Mouse (Mus musculus) MEL (cell line): Measurements from ENCODE around the gene Ckap2l. TPM values are rescaled to one million over a fixed set of nuclear protein-coding genes. Genes with fewer than 3 reads are reported as not detected.

ENCODE experiments used
- DNase-seq: peaks from one replicate; pipeline ENCODE4 v3.0.0; 2011; ENCODE audit warnings: low read depth, low spot score
- H3K27ac ChIP-seq: 2 replicates; pipeline ENCODE4 v1.5.1; 2012; ENCODE audit warnings: low read depth, mild to moderate bottlenecking, control low read depth, low read length, moderate library complexity; ENCODE audit not compliant: control insufficient read depth
- H3K27me3 ChIP-seq, 2 experiments: fragments of 150-350 bp in 1 of 2; sonication (generic) in 1 of 2; 2 replicates each; pipeline ENCODE4 v1.6.1; 2012; ENCODE audit warnings: low read length in 2 of 2, mild to moderate bottlenecking in 2 of 2, improper control_type of control experiment in 1 of 2, moderate library complexity in 1 of 2; ENCODE audit not compliant: insufficient read depth in 2 of 2, control insufficient read depth in 1 of 2
- H3K36me3 ChIP-seq, 2 experiments: 2 replicates each; pipeline ENCODE4 v1.6.1; 2012 to 2014; ENCODE audit warnings: low read length in 2 of 2, improper control_type of control experiment in 1 of 2, inconsistent platforms in 1 of 2, mild to moderate bottlenecking in 1 of 2; ENCODE audit not compliant: insufficient read depth in 2 of 2, control insufficient read depth in 1 of 2
- H3K4me1 ChIP-seq, 2 experiments: fragments of 150-350 bp in 1 of 2; sonication (generic) in 1 of 2; 2 replicates each; pipeline ENCODE4 v1.6.1; 2012; ENCODE audit warnings: low read length in 2 of 2, improper control_type of control experiment in 1 of 2, mild to moderate bottlenecking in 1 of 2; ENCODE audit not compliant: insufficient read depth in 2 of 2, control insufficient read depth in 1 of 2
- H3K4me3 ChIP-seq, 2 experiments: fragments of 150-350 bp in 1 of 2; sonication (generic) in 1 of 2; 2 replicates each; pipeline ENCODE4 v1.5.1; 2012; ENCODE audit warnings: low read depth in 2 of 2, low read length in 2 of 2, mild to moderate bottlenecking in 2 of 2, moderate library complexity in 2 of 2, control low read depth in 1 of 2, improper control_type of control experiment in 1 of 2; ENCODE audit not compliant: control insufficient read depth in 1 of 2, insufficient read depth in 1 of 2
- H3K79me2 ChIP-seq: 2 replicates; pipeline ENCODE4 v1.6.1; 2012; ENCODE audit warnings: mild to moderate bottlenecking, low read length, moderate library complexity; ENCODE audit not compliant: control insufficient read depth, poor library complexity, insufficient read depth
- H3K9ac ChIP-seq: 2 replicates; pipeline ENCODE4 v1.6.1; 2012; ENCODE audit warnings: low read depth, mild to moderate bottlenecking, control low read depth, low read length, moderate library complexity; ENCODE audit not compliant: control insufficient read depth, poor library complexity, severe bottlenecking
- H3K9me3 ChIP-seq: fragments of 150-350 bp; sonication (generic); replicated peaks from 2 replicates; pipeline ENCODE4 v1.6.1; 2012; ENCODE audit warnings: mild to moderate bottlenecking, low read length, improper control_type of control experiment, moderate library complexity; ENCODE audit not compliant: insufficient read depth
- BHLHE40 ChIP-seq: IDR thresholded peaks from 2 replicates; pipeline ENCODE4 v1.6.1; 2012; ENCODE audit warnings: low read depth, mild to moderate bottlenecking, inconsistent platforms, low read length, improper control_type of control experiment, borderline replicate concordance
- CHD1 ChIP-seq: IDR thresholded peaks from 2 replicates; pipeline ENCODE4 v1.6.1; 2012; ENCODE audit warnings: low read depth, mild to moderate bottlenecking, inconsistent platforms, low read length, improper control_type of control experiment
- CHD2 ChIP-seq: IDR thresholded peaks from 2 replicates; pipeline ENCODE4 v1.6.1; 2011; ENCODE audit warnings: low read length, improper control_type of control experiment
- CTCF ChIP-seq, 3 experiments: IDR thresholded peaks in 2 of 3; conservative IDR thresholded peaks in 1 of 3; 2 replicates each; pipeline ENCODE4 v1.5.1; 2011 to 2012; ENCODE audit warnings: low read length in 3 of 3, low read depth in 2 of 3, mild to moderate bottlenecking in 2 of 3, improper control_type of control experiment in 1 of 3, inconsistent platforms in 1 of 3, mixed read lengths in 1 of 3, moderate library complexity in 1 of 3; ENCODE audit not compliant: control insufficient read depth in 1 of 3, insufficient read depth in 1 of 3, poor library complexity in 1 of 3, severe bottlenecking in 1 of 3
- E2F4 ChIP-seq: IDR thresholded peaks from 2 replicates; pipeline ENCODE4 v1.6.1; 2011; ENCODE audit warnings: low read depth, low read length, improper control_type of control experiment, borderline replicate concordance
- ELF1 ChIP-seq: IDR thresholded peaks from 2 replicates; pipeline ENCODE4 v1.6.1; 2014; ENCODE audit warnings: low read depth, mild to moderate bottlenecking, inconsistent platforms, low read length, improper control_type of control experiment, moderate library complexity
- ETS1 ChIP-seq: IDR thresholded peaks from 2 replicates; pipeline ENCODE4 v1.6.1; 2012; ENCODE audit warnings: low read depth, mild to moderate bottlenecking, inconsistent platforms, low read length, improper control_type of control experiment, moderate library complexity
- GABPA ChIP-seq: IDR thresholded peaks from 2 replicates; pipeline ENCODE4 v1.6.1; 2012; ENCODE audit warnings: low read depth, mild to moderate bottlenecking, inconsistent platforms, low read length, improper control_type of control experiment, moderate library complexity
- HCFC1 ChIP-seq: IDR thresholded peaks from 2 replicates; pipeline ENCODE4 v1.6.1; 2012; ENCODE audit warnings: low read depth, mild to moderate bottlenecking, inconsistent platforms, low read length, improper control_type of control experiment, moderate library complexity
- MAFK ChIP-seq: IDR thresholded peaks from 2 replicates; pipeline ENCODE4 v1.6.1; 2011; ENCODE audit warnings: low read depth, mild to moderate bottlenecking, low read length, improper control_type of control experiment, borderline replicate concordance
- MAX ChIP-seq: IDR thresholded peaks from 2 replicates; pipeline ENCODE4 v1.6.1; 2011; ENCODE audit warnings: low read length, improper control_type of control experiment
- MXI1 ChIP-seq: IDR thresholded peaks from 2 replicates; pipeline ENCODE4 v1.6.1; 2011; ENCODE audit warnings: mild to moderate bottlenecking, low read depth, low read length, improper control_type of control experiment
- MYB ChIP-seq: IDR thresholded peaks from 2 replicates; pipeline ENCODE4 v1.6.1; 2011; ENCODE audit warnings: mild to moderate bottlenecking, low read depth, low read length, improper control_type of control experiment
- MYC ChIP-seq: IDR thresholded peaks from 2 replicates; pipeline ENCODE4 v1.6.1; 2011; ENCODE audit warnings: low read depth, mild to moderate bottlenecking, low read length, improper control_type of control experiment, moderate library complexity
- NRF1 ChIP-seq: IDR thresholded peaks from 2 replicates; pipeline ENCODE4 v1.6.1; 2014; ENCODE audit warnings: low read depth, mild to moderate bottlenecking, inconsistent platforms, low read length, improper control_type of control experiment, moderate library complexity; ENCODE audit not compliant: poor library complexity, insufficient read depth, severe bottlenecking
- POLR2A ChIP-seq, 2 experiments: IDR thresholded peaks; 2 replicates each; pipeline ENCODE4 v1.6.1; 2011 to 2012; ENCODE audit warnings: low read length in 2 of 2, mild to moderate bottlenecking in 2 of 2, control low read depth in 1 of 2, improper control_type of control experiment in 1 of 2, low read depth in 1 of 2, moderate library complexity in 1 of 2; ENCODE audit not compliant: control insufficient read depth in 1 of 2, insufficient read depth in 1 of 2, poor library complexity in 1 of 2
- POLR2AphosphoS2 ChIP-seq: IDR thresholded peaks from 2 replicates; pipeline ENCODE4 v1.6.1; 2011; ENCODE audit warnings: low read length, improper control_type of control experiment
- POLR2AphosphoS5 ChIP-seq: IDR thresholded peaks from 2 replicates; pipeline ENCODE4 v1.6.1; 2012; ENCODE audit warnings: low read depth, borderline replicate concordance, mild to moderate bottlenecking, inconsistent platforms, low read length, moderate library complexity, mixed read lengths
- RAD21 ChIP-seq: IDR thresholded peaks from 2 replicates; pipeline ENCODE4 v1.6.1; 2011; ENCODE audit warnings: mild to moderate bottlenecking, low read depth, low read length, improper control_type of control experiment
- RCOR1 ChIP-seq: IDR thresholded peaks from 2 replicates; pipeline ENCODE4 v1.6.1; 2012; ENCODE audit warnings: low read depth, mild to moderate bottlenecking, inconsistent platforms, low read length, improper control_type of control experiment
- SIN3A ChIP-seq: IDR thresholded peaks from 2 replicates; pipeline ENCODE4 v1.6.1; 2012; ENCODE audit warnings: low read length, improper control_type of control experiment, inconsistent platforms
- SMC3 ChIP-seq: IDR thresholded peaks from 2 replicates; pipeline ENCODE4 v1.6.1; 2011; ENCODE audit warnings: low read depth, low read length, improper control_type of control experiment
- TAL1 ChIP-seq: IDR thresholded peaks from 2 replicates; pipeline ENCODE4 v1.6.1; 2012; ENCODE audit warnings: mild to moderate bottlenecking, inconsistent platforms, low read length, moderate library complexity, mixed read lengths
- TBP ChIP-seq: IDR thresholded peaks from 2 replicates; pipeline ENCODE4 v1.8.0; 2011; ENCODE audit warnings: low read depth, low read length, improper control_type of control experiment
- TCF12 ChIP-seq: IDR thresholded peaks from 2 replicates; pipeline ENCODE4 v1.6.1; 2014; ENCODE audit warnings: low read depth, mild to moderate bottlenecking, inconsistent platforms, low read length, improper control_type of control experiment, moderate library complexity
- ZC3H11A ChIP-seq: IDR thresholded peaks from 2 replicates; pipeline ENCODE4 v1.6.1; 2012; ENCODE audit warnings: low read depth, mild to moderate bottlenecking, inconsistent platforms, low read length, improper control_type of control experiment
- ZKSCAN1 ChIP-seq: IDR thresholded peaks from 2 replicates; pipeline ENCODE4 v1.6.1; 2012; ENCODE audit warnings: low read depth, mild to moderate bottlenecking, inconsistent platforms, low read length, improper control_type of control experiment, moderate library complexity
- ZMIZ1 ChIP-seq: IDR thresholded peaks from 2 replicates; pipeline ENCODE4 v1.6.1; 2012; ENCODE audit warnings: low read depth, mild to moderate bottlenecking, inconsistent platforms, low read length, improper control_type of control experiment, moderate library complexity
- ZNF384 ChIP-seq: IDR thresholded peaks from 2 replicates; pipeline ENCODE4 v1.6.1; 2012; ENCODE audit warnings: low read depth, mild to moderate bottlenecking, inconsistent platforms, low read length, improper control_type of control experiment
- polyA plus RNA-seq, 2 experiments: library from polyadenylated mRNA; stranded (reverse) in 1 of 2; unstranded in 1 of 2; fragments of >175 nt in 1 of 2; fragments of >200 nt in 1 of 2; gene quantifications; 2 replicates each; pipeline versions ENCODE4 v1.2.1 to v1.2.4; 2012; ENCODE audit warnings: low replicate concordance in 2 of 2, low read depth in 1 of 2; ENCODE audit not compliant: insufficient read length in 2 of 2, insufficient read depth in 1 of 2, missing spikeins in 1 of 2
- total RNA-seq: library from RNA; depleted of rRNA; stranded (reverse); fragments of 300-350 nt; gene quantifications from 2 replicates; pipeline ENCODE4 v1.2.3, GENCODE M21; 2012

Ckap2l gene
- total and polyA plus RNA-seq, 3 experiments: 10.6 to 25.7 TPM; not detected in 1

GRCm38 (mm10) chr2:129226296-129226851 lies 70.6 kb downstream of the Ckap2l start (continued):
- TF ChIP-seq RCOR1: peak; percentile 47; the same call in 1 of the 2 replicates
- TF ChIP-seq MYB: no peak
- TF ChIP-seq NRF1: no peak
- peak; percentile 56; the same call in 1 of the 2 replicates for TF ChIP-seq MAX
- TF ChIP-seq TCF12: peak; percentile 95
- TF ChIP-seq CTCF (IDR thresholded peaks at IDR 0.05 in 2 of 3, conservative IDR thresholded peaks at IDR 0.05 in 1 of 3; ENCODE audit: control insufficient read depth in 1 of 3, insufficient read depth in 1 of 3, low read depth in 2 of 3, low read length in 3 of 3, poor library complexity in 1 of 3, severe bottlenecking in 1 of 3): no peak
- TF ChIP-seq CHD1: no peak
- TF ChIP-seq HCFC1: 0 out of 2 replicates have a peak, but pooled peaks have one; percentile 20
- TF ChIP-seq POLR2AphosphoS2: no peak
- TF ChIP-seq POLR2AphosphoS5: no peak
- 0 out of 2 replicates have a peak, but pooled peaks have one; percentile 21 for TF ChIP-seq ELF1
- TF ChIP-seq ZMIZ1: peak; percentile 73
- no peak for TF ChIP-seq POLR2A (IDR thresholded peaks at IDR 0.05; ENCODE audit: control insufficient read depth in 1 of 2, insufficient read depth in 1 of 2, low read depth in 1 of 2, low read length in 2 of 2, poor library complexity in 1 of 2)
- TF ChIP-seq MAFK: no peak
- TF ChIP-seq RAD21: no peak

DNA sequence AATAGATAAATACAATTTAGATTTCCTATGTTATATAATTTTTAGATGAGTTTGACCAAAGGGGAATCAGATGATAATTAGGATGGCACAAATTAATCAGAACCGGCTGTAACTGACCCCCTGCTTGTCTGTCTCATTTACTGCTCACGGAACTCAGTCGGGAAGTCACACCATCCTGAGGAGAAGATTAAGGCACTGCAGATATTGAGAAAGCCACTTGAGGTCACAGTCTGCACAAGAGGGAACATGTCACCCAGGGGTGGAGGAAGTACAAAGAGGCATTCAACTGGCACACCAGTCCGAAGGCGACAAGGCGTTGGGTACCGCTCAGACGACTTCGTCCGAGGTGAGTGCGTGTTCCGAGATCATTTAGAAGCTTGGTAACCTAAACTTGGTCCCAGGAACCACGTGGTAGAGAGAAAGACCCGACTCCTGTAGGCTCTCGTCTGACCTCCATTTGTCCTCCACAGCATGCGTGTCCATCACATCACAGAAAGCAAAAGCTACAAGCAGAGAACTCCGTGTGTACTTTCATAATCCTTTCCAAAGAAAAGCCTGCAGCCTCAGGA lies 71.7 kb downstream of the Ckap2l start:
- Histone ChIP-seq H3K79me2 (peaks cover 3% of the 10 kb centered on the region; the same call in 1 of the 2 replicates), H3K4me1 (peaks cover 19 to 30% of the 10 kb centered on the region in 2 experiments), H3K4me3 (peak overlapping the region; percentile 53 to 54), H3K9ac (peak overlapping the region; percentile 66), H3K27ac (peak overlapping the region; percentile 92), H3K36me3 (peaks cover 0 to 22% of the 10 kb centered on the region in 2 experiments; a peak in 2 of 4 replicates), H3K27me3 (no peaks in the 10 kb centered on the region), H3K9me3 (no peaks in the 10 kb centered on the region)
- DNase-seq: peak; percentile 68
- peak; percentile 41; the same call in 1 of the 2 replicates for TF ChIP-seq ELF1
- no peak for TF ChIP-seq CHD2
- peak; percentile 45; the same call in 1 of the 2 replicates for TF ChIP-seq TBP
- peak; percentile 52; the same call in 1 of the 2 replicates for TF ChIP-seq SIN3A
- peak; percentile 40; the same call in 1 of the 2 replicates for TF ChIP-seq TCF12
- TF ChIP-seq MAX: peak; percentile 83
- TF ChIP-seq MYC: peak; percentile 45; the same call in 1 of the 2 replicates
- TF ChIP-seq ZC3H11A: no peak
- TF ChIP-seq ZMIZ1: no peak
- TF ChIP-seq RCOR1: 0 out of 2 replicates have a peak, but pooled peaks have one; percentile 13
- TF ChIP-seq POLR2AphosphoS2: no peak; the same call in 1 of the 2 replicates
- TF ChIP-seq SMC3: no peak; the same call in 1 of the 2 replicates
- no peak for TF ChIP-seq ZKSCAN1
- no peak for TF ChIP-seq NRF1
- TF ChIP-seq GABPA: no peak
- 0 out of 6 replicates have a peak, but pooled peaks of 1 of the 3 experiments have one; percentile 2 for TF ChIP-seq CTCF (IDR thresholded peaks at IDR 0.05 in 2 of 3, conservative IDR thresholded peaks at IDR 0.05 in 1 of 3; ENCODE audit: control insufficient read depth in 1 of 3, insufficient read depth in 1 of 3, low read depth in 2 of 3, low read length in 3 of 3, poor library complexity in 1 of 3, severe bottlenecking in 1 of 3)
- peak; percentile 40 for TF ChIP-seq MXI1
- no peak for TF ChIP-seq E2F4
- TF ChIP-seq POLR2AphosphoS5: no peak
- peak in 1 of 2 experiments; percentile 50; a peak in 1 of 4 replicates for TF ChIP-seq POLR2A (IDR thresholded peaks at IDR 0.05; ENCODE audit: control insufficient read depth in 1 of 2, insufficient read depth in 1 of 2, low read depth in 1 of 2, low read length in 2 of 2, poor library complexity in 1 of 2)
- TF ChIP-seq TAL1: no peak
- TF ChIP-seq ZNF384: no peak
- TF ChIP-seq CHD1: no peak
- TF ChIP-seq MAFK: no peak
- TF ChIP-seq ETS1: peak; percentile 50; the same call in 1 of the 2 replicates
- no peak; the same call in 1 of the 2 replicates for TF ChIP-seq RAD21
- TF ChIP-seq BHLHE40: no peak
